Comparison of ENCODE assay signal across 7 mouse cellular contexts in the genomic region with DNA sequence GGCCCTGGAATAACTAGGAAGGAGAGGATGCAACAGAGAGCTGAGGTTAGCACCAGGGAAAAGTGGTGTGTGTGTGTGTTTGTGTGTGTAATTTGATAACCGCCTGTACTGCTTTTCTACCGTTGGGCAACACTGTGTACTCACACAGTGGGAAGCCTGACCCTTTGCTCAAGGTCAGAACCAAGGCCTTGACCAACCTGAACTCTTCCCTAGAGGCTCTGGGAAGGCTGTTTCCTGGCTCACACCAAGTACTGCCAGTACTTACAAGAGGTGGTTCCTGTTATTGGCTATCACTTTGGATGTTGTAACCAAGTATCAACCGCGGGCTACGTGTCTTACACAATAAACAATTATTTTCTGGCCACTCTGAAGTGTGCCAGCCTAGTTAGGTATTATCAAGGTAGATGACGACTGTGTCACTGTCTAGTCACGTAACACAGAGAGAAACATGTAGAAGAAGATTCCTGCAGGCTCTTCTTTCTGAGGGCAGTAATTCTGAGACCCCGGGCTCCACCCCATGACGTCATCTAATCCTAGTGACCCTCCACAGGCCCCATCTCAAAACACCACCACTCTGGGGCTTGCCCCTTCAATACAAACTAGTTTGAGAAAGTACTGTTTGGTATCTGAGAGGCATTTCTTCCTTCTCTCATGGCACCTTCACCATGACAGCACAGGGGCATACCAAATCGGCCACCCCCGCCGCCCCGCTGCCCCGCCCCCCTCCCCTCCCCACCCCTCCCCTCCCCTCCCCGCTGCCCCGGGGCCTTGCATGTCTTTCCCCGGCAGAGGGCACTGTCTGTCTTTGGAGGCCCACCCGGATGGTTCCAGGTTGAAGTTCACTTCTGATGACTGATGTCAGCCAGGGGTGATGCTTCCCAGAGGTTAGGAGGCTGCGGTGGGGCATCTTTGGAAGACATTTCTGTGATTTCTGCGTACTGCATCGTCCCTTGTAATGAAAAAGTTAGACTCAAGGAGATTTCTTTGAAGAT.
DNase-seq lines count a peak whose midpoint lies in the region; ATAC-seq lines count a peak whose summit lies in the region.

No protein-coding gene starts in this region.

- peak; percentile 50; the same call in 1 of the 2 replicates for ATAC-seq in heart, embryonic 16.5 days (replicated peaks; ENCODE audit: extremely low read depth, insufficient read depth, low FRiP score)
- ATAC-seq in limb, embryonic 12.5 days (ENCODE audit: insufficient number of reproducible peaks, insufficient read depth, low FRiP score, low TSS enrichment, low read depth), result 0 out of 2 replicates have a peak, but pooled peaks have one; percentile 57
- peak; percentile 57 for ATAC-seq in midbrain, embryonic 13.5 days

- no peak overlapping the region for H3K9ac ChIP-seq in heart, embryonic 16.5 days (ENCODE audit: low read length)
- H3K9ac ChIP-seq in limb, embryonic 12.5 days (replicated peaks), result no peak overlapping the region
- no peak overlapping the region for H3K9ac ChIP-seq in midbrain, embryonic 13.5 days (replicated peaks)

- no peak overlapping the region for H3K4me3 ChIP-seq in heart, embryonic 16.5 days (ENCODE audit: low read length)
- H3K4me3 ChIP-seq in limb, embryonic 12.5 days (replicated peaks), result peak overlapping the region; percentile 27
- no peak overlapping the region; the same call in 1 of the 2 replicates for H3K4me3 ChIP-seq in midbrain, embryonic 13.5 days (replicated peaks)

- peaks cover 4% of the 10 kb centered on the region; the same call in 1 of the 2 replicates for H3K4me1 ChIP-seq in heart, embryonic 16.5 days (ENCODE audit: control insufficient read depth, insufficient read depth, low read length)
- H3K4me1 ChIP-seq in limb, embryonic 12.5 days (replicated peaks), result no peaks in the 10 kb centered on the region; the same call in 1 of the 2 replicates
- peaks cover 5% of the 10 kb centered on the region; the same call in 1 of the 2 replicates for H3K4me1 ChIP-seq in midbrain, embryonic 13.5 days (replicated peaks)

- no peaks in the 10 kb centered on the region for H3K27me3 ChIP-seq in heart, embryonic 16.5 days (ENCODE audit: control insufficient read depth, insufficient read depth, low read length)
- H3K27me3 ChIP-seq in limb, embryonic 12.5 days, result no peaks in the 10 kb centered on the region
- no peaks in the 10 kb centered on the region for H3K27me3 ChIP-seq in midbrain, embryonic 13.5 days

- no peak overlapping the region for H3K4me2 ChIP-seq in heart, embryonic 16.5 days (ENCODE audit: low read depth, low read length)
- H3K4me2 ChIP-seq in limb, embryonic 12.5 days, result peak overlapping the region; percentile 49
- peak overlapping the region; percentile 21; the same call in 1 of the 2 replicates for H3K4me2 ChIP-seq in midbrain, embryonic 13.5 days (replicated peaks)

- 0 out of 2 replicates have a peak, but pooled peaks cover 2% of the 10 kb centered on the region for H3K36me3 ChIP-seq in heart, embryonic 16.5 days (ENCODE audit: control insufficient read depth, insufficient read depth)
- no peaks in the 10 kb centered on the region for H3K36me3 ChIP-seq in limb, embryonic 12.5 days
- no peaks in the 10 kb centered on the region for H3K36me3 ChIP-seq in midbrain, embryonic 13.5 days

- peak; percentile 29 for DNase-seq in urinary bladder, postnatal 14 days (ENCODE audit: low spot score)
- DNase-seq in urinary bladder, postnatal 4 days (ENCODE audit: low spot score in 2 of 2), result no peak
- DNase-seq in embryo, embryonic 10 days (ENCODE audit: low spot score), result peak; percentile 66
- peak; percentile 66 for DNase-seq in thymus, postnatal 4 days

- WGBS in heart, embryonic 16.5 days, result 43% methylated on average over 14 of the region's 21 CpGs
- 49% methylated on average over 16 of the region's 21 CpGs for WGBS in limb, embryonic 12.5 days
- WGBS in midbrain, embryonic 13.5 days, result 36% methylated on average over 18 of the region's 21 CpGs

- H3K9me3 ChIP-seq in heart, embryonic 16.5 days (replicated peaks; ENCODE audit: control insufficient read depth, low read length), result peaks cover 8% of the 10 kb centered on the region; the same call in 1 of the 2 replicates
- H3K9me3 ChIP-seq in limb, embryonic 12.5 days, result peaks cover 7% of the 10 kb centered on the region
- H3K9me3 ChIP-seq in midbrain, embryonic 13.5 days, result no peaks in the 10 kb centered on the region

- no peak overlapping the region; the same call in 1 of the 2 replicates for H3K27ac ChIP-seq in heart, embryonic 16.5 days (ENCODE audit: low read length)
- H3K27ac ChIP-seq in limb, embryonic 12.5 days, result no peak overlapping the region
- no peak overlapping the region for H3K27ac ChIP-seq in midbrain, embryonic 13.5 days

Comparison
In these comparisons a context has a peak if more than half of its experiments do, and no peak if none do; other contexts are left out.
1. DNase-seq: peak in urinary bladder, postnatal 14 days (single experiment), embryo, embryonic 10 days (single experiment) and thymus, postnatal 4 days (single experiment); none in urinary bladder, postnatal 4 days (0 of 2).
2. Peak in every context shown above with its lines, with median percentiles within 50 percentile points of each other: ATAC-seq.